Mouse (Mus musculus) erythroblast, embryonic 14.5 days (primary cell): ENCODE measurements around the gene Aco2.

Source experiments
- GATA1 ChIP-seq: IDR thresholded peaks from 2 replicates; pipeline ENCODE4 v1.6.1; 2012; ENCODE audit warnings: low read length, inconsistent platforms, mixed read lengths
- TAL1 ChIP-seq: IDR thresholded peaks from 3 replicates; pipeline ENCODE4 v1.6.1; 2012; ENCODE audit warnings: low read length, inconsistent platforms, mixed read lengths

DNA sequence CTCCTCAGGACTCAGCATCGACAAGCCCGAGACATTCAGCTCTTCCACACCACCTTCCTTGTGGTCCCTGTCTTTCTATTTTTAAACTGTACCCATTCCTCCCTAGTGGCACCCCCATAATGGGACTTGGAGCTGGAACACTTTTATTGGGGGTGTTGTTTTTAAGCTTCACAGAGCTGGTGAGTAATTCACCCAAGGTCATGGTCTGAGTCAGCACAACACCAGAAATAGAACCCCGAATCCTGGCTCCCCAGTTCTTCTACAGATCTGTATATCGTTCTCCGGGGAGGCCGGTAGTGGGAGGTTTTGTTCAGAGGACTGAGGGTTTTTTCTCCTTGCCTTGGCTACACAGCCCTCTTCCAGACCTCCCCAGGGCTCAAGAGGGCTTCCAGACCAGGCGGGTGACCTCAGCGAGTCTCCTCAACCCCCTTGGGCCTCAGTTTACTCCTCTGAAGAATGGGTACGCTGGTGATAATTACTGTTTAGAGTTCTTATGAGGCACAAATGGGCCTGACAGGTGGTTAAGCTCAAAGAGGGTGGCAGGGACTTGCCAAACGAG is 67.1 kb downstream of the Aco2 start:
- TF ChIP-seq GATA1 (no peak), TAL1 (no peak)
